Mouse (Mus musculus) ES-E14 (cell line): ENCODE results near the gene Gm6526. TPM values are rescaled to one million over a fixed set of nuclear protein-coding genes. Genes with fewer than 3 reads are reported as not detected.
A peak's percentile ranks its signal among the peaks of the same experiment; 100 is the strongest.
"Not testable (repeated sequence)": the region's sequence is repeated elsewhere in the genome, so short reads cannot be mapped to it uniquely, and the experiment has no call there.

Experiments
- DNase-seq: peaks from one replicate; pipeline ENCODE4 v3.0.0-alpha.2; 2013; ENCODE audit warnings: low read depth, low spot score
- H3K27ac ChIP-seq: 2 replicates; pipeline ENCODE4 v1.5.1; 2012; ENCODE audit warnings: low read depth, mild to moderate bottlenecking, low read length, moderate library complexity, mixed read lengths; ENCODE audit not compliant: poor library complexity, insufficient read depth, severe bottlenecking
- H3K36me3 ChIP-seq: 2 replicates; pipeline ENCODE4 v1.6.1; 2012; ENCODE audit warnings: mild to moderate bottlenecking, low read length, moderate library complexity, mixed read lengths; ENCODE audit not compliant: control insufficient read depth, poor library complexity, insufficient read depth, severe bottlenecking
- H3K4me1 ChIP-seq, 2 experiments: fragments of 150-350 bp in 1 of 2; sonication (generic) in 1 of 2; 2 replicates each; pipeline ENCODE4 v1.6.1; 2012; ENCODE audit warnings: low read length in 2 of 2, mild to moderate bottlenecking in 1 of 2, mixed read lengths in 1 of 2; ENCODE audit not compliant: control insufficient read depth in 2 of 2, insufficient read depth in 2 of 2, poor library complexity in 1 of 2
- H3K4me3 ChIP-seq, 2 experiments: fragments of 150-350 bp in 1 of 2; sonication (generic) in 1 of 2; 2 replicates each; pipeline ENCODE4 v1.5.1; 2012; ENCODE audit warnings: low read length in 2 of 2, low read depth in 1 of 2, mild to moderate bottlenecking in 1 of 2, mixed read lengths in 1 of 2; ENCODE audit not compliant: insufficient read depth in 1 of 2, poor library complexity in 1 of 2, severe bottlenecking in 1 of 2
- H3K9ac ChIP-seq: 2 replicates; pipeline ENCODE4 v1.6.1; 2012; ENCODE audit warnings: low read depth, mild to moderate bottlenecking, low read length, mixed read lengths; ENCODE audit not compliant: poor library complexity, insufficient read depth, severe bottlenecking
- H3K9me3 ChIP-seq: fragments of 150-350 bp; sonication (generic); 2 replicates; pipeline ENCODE4 v1.6.1; 2012; ENCODE audit warnings: low read depth, mild to moderate bottlenecking, low read length; ENCODE audit not compliant: control insufficient read depth, insufficient read depth
- CHD2 ChIP-seq: IDR thresholded peaks from 2 replicates; pipeline ENCODE4 v1.6.1; 2014; ENCODE audit warnings: mild to moderate bottlenecking, low read depth, low read length, inconsistent platforms
- HCFC1 ChIP-seq: IDR thresholded peaks from 2 replicates; pipeline ENCODE4 v1.6.1; 2012; ENCODE audit warnings: low read length, inconsistent platforms, borderline replicate concordance; ENCODE audit not compliant: insufficient read depth
- MAFK ChIP-seq: IDR thresholded peaks from 2 replicates; pipeline ENCODE4 v1.6.1; 2014; ENCODE audit warnings: mild to moderate bottlenecking, low read depth, low read length, inconsistent platforms; ENCODE audit not compliant: insufficient read depth
- ZC3H11A ChIP-seq: IDR thresholded peaks from 2 replicates; pipeline ENCODE4 v1.6.1; 2012; ENCODE audit warnings: low read depth, mild to moderate bottlenecking, inconsistent platforms, low read length, borderline replicate concordance
- ZNF384 ChIP-seq: IDR thresholded peaks from 2 replicates; pipeline ENCODE4 v1.6.1; 2012; ENCODE audit warnings: low read depth, low read length, inconsistent platforms
- in situ Hi-C, 2 experiments: fragments of 600-800 bp; cut with MboI; formaldehyde crosslinking; loops; one replicate each; pipeline ENCODE4 v1.15.1; 2025; ENCODE audit warnings: low sequenced_read_pairs in 2 of 2, inconsistent platforms in 1 of 2; ENCODE audit not compliant: unreplicated experiment in 2 of 2
- total RNA-seq: library from RNA; depleted of rRNA; stranded (reverse); fragments of 300-350 nt; gene quantifications from 2 replicates; pipeline ENCODE4 v1.2.3, GENCODE M21; 2012; rRNA removed

Gm6526 gene
- total RNA-seq, result not detected in 2 replicates

DNA sequence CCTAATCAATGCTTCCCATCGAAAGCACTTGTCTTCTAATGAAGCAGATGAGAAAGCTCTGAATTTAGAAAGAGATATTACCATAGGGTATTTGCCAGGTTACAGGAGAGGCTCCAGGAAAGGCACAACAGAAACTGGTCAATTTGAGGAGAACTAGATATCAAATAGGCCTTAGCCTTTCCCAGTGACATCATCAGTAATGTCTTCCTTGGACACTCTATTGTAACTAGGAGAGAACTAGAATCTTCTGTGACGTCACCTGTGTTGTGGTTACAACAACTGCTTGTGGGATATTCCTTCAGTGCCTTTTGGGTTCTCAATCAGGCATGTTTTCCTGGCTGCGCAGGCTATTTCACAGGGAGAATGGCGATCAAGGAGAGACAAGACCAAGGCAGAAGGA lies at the start of gene Gm6526:
Gm6526 (plus strand) TSS at position 301 of the 400 bp plus-strand sequence.
- H3K27ac ChIP-seq, DNase-seq, H3K9me3 ChIP-seq, H3K4me3 ChIP-seq, H3K9ac ChIP-seq, H3K36me3 ChIP-seq, H3K4me1 ChIP-seq, in situ Hi-C loops: not testable (repeated sequence)

GRCm38 (mm10) chr14:43727385-43727784 lies 20.3 kb upstream of the Gm6526 start, which contains the start of gene Gm16506:
Gene Gm16506 (minus strand): TSS chr14:43727485.
- in situ Hi-C loops, result not testable (repeated sequence)

DNA sequence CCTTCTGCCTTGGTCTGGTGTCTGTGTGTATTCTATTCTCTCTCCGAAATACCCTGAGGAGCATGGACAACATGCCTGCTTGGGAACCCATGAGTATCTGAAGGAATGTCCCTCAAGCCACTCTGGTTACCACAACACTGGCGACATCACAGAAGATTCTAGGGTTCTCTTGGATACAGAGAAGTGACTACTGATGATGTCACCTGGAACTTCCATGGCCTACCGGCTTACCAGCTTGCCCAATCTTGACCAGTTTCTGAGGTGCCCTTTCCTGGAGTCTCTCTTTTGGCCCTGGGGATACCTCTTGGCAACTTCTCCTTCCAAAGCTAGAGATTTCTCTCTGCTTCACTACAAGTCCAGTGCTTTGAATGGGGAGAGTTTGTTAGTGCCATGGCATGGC lies 37.0 kb downstream of the Gm6526 start, which contains the start of gene Gm8180:
Gm8180 (minus strand) TSS at position 101 of the 400 bp plus-strand sequence.
- H3K4me1 ChIP-seq, H3K9ac ChIP-seq, H3K9me3 ChIP-seq, in situ Hi-C loops, DNase-seq, H3K4me3 ChIP-seq, H3K36me3 ChIP-seq, H3K27ac ChIP-seq: not testable (repeated sequence)

More at GRCm38 (mm10) chr14:43727385-43727784, 20.3 kb upstream of the Gm6526 start, which contains the start of gene Gm16506:
- H3K4me3 ChIP-seq, H3K9ac ChIP-seq, H3K36me3 ChIP-seq, DNase-seq, H3K9me3 ChIP-seq, H3K27ac ChIP-seq, H3K4me1 ChIP-seq: not testable (repeated sequence)

DNA sequence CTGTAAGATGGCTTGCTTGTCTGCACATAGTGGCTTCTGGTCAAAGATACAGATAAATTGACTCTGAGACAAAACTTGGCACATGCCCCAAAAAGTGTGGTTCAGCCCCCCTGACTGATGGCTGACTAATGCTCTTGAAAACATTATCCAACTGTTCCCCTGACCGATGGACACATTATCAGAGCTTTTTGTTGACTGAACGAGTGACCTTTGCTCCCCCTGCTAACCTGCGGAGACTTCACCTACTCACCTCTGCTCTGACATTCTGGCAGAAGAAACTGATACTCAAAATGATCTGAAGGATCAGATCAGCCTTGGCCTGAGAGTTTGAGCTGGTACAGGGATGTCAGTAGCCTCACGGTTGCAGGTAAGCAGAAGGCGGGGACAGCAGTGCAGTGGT lies 46.1 kb downstream of the Gm6526 start:
- H3K4me3 ChIP-seq, H3K27ac ChIP-seq, H3K36me3 ChIP-seq, in situ Hi-C loops, H3K4me1 ChIP-seq, H3K9me3 ChIP-seq, H3K9ac ChIP-seq, DNase-seq: not testable (repeated sequence)

- Histone ChIP-seq H3K4me1 (no peaks in the 10 kb centered on the region), H3K9ac (no peak overlapping the region), H3K4me3 (peak overlapping the region; percentile 22 to 44; a peak in 1 of 4 replicates), H3K27ac (no peak overlapping the region), H3K36me3 (no peaks in the 10 kb centered on the region), H3K9me3 (no peaks in the 10 kb centered on the region)
- TF ChIP-seq ZNF384 (no peak), CHD2 (no peak), ZC3H11A (no peak), HCFC1 (no peak), MAFK (no peak)
- DNase-seq, result no peak
- in situ Hi-C loops, result no loop called here
These were observed 48.6 kb downstream of the Gm6526 start for GRCm38 (mm10) chr14:43796069-43796904.

- DNase-seq, result peak; percentile 8
- H3K36me3 ChIP-seq, H3K4me1 ChIP-seq, H3K9me3 ChIP-seq, in situ Hi-C loops, H3K27ac ChIP-seq: not testable (repeated sequence)
- Histone ChIP-seq H3K4me3 (peak overlapping the region; percentile 22 to 44; a peak in 2 of 4 replicates), H3K9ac (0 out of 2 replicates have a peak overlapping the region, but pooled peaks have one; percentile 1)
These were observed 49.3 kb downstream of the Gm6526 start for GRCm38 (mm10) chr14:43796905-43797470.

DNA sequence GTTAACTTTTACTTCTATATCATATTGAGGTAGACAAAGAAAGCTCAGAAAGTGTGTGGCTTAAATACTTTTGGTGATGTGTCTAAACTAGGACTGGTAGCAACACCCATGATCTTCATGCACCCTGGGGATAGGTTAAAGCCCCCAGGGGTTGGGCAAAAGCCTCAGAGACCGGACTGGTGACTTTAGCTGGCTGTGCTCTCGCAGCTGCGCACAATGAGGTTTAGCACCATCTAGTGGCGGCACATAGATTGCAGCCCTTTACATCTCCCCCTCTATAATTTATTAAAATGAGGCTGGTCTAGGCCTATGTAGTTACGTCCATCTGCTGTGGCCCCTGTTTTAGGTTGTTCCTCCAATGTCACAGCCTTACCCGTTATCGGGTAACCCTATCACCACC lies 56.8 kb downstream of the Gm6526 start:
- H3K9ac ChIP-seq, H3K4me1 ChIP-seq, DNase-seq, H3K36me3 ChIP-seq, H3K27ac ChIP-seq, in situ Hi-C loops, H3K9me3 ChIP-seq, H3K4me3 ChIP-seq: not testable (repeated sequence)
